Mouse (Mus musculus): Measurements from ENCODE around the gene 4933414I15Rik. TPM values are rescaled to one million over a fixed set of nuclear protein-coding genes. Genes with fewer than 3 reads are reported as not detected.

The 4933414I15Rik gene
- total RNA-seq (2014; rRNA removed; ENCODE audit: low replicate concordance) (not detected in 2 replicates), polyA plus RNA-seq (2015; fragmentation: Nextera tagmentation; extraction: Ambion mirVana) (not detected in 2 replicates)

DNA sequence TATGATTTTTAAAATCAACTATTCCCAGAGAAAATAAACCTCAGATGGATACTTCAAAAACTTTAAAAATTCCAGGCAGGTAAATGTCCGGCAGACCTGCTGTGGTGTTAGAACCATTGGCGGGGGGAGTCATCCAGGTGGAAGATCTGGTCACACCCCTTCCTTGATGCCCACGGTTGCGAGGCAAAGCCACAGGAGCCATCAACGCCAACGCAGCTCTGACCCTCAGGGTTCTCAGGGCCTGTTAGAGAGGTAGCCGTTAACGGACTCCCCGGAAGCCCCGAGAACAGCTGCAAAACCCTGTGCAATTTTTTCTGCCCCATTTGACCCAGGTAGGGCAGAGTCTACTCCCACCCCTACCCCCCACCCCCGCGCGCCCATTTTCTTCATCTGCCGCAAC is at the start of gene 4933414I15Rik:
TSS of gene 4933414I15Rik (minus strand) at position 260 of the 400 bp plus-strand sequence.
- H3K4me1 ChIP-seq (ENCODE audit: control insufficient read depth, insufficient read depth), result no peaks in the 10 kb centered on the region
- no peak within 1 kb of the TSS for H3K9ac ChIP-seq (replicated peaks; ENCODE audit: low read depth, low read length)
- DNase-seq (ENCODE audit: low spot score), result no peak
- no peak within 1 kb of the TSS for H3K4me2 ChIP-seq (ENCODE audit: low read depth, low read length)
- no peak within 1 kb of the TSS for H3K27ac ChIP-seq (ENCODE audit: low read depth)
- H3K36me3 ChIP-seq (replicated peaks; ENCODE audit: control insufficient read depth, insufficient read depth, low read length), result no peaks in the 10 kb centered on the region
- no peak within 1 kb of the TSS for H3K4me3 ChIP-seq (ENCODE audit: low read depth, low read length)
- no peak for ATAC-seq (ENCODE audit: insufficient read depth, low read depth)
- peaks cover 25% of the 10 kb centered on the region for H3K27me3 ChIP-seq (ENCODE audit: control insufficient read depth, insufficient read depth, low read length)
- WGBS, result 73% methylated on average over 14 of the region's 14 CpGs
- TF ChIP-seq EP300 (IDR thresholded peaks at IDR 0.05; ENCODE audit: low read depth) (no peak), CTCF (IDR thresholded peaks at IDR 0.05; ENCODE audit: low read depth) (no peak)
- H3K9me3 ChIP-seq (replicated peaks; ENCODE audit: control insufficient read depth, low read length), result no peaks in the 10 kb centered on the region

DNA sequence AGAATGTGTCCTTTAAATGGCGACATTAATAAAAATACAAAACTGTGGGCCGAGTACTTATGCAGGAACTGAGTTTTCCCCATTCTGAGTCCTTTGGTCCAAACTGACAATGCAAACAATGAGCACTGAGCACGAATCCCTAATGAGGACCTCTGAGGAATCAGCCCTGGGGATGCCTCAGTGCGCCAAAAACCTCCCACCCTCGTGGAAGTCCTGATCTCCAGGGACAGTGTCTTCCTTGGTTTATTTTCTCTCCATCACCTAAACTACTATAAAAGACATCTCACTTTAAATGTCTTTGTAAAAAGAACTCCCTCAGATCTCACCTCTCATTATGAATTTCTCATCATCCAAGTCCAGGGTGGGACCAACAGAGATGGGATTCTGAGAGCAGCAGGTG is 38.1 kb upstream of the 4933414I15Rik start, which contains the start of gene Olfr1377:
TSS of gene Olfr1377 (plus strand) at position 301 of the 400 bp plus-strand sequence.
- no peak within 1 kb of the TSS for H3K4me3 ChIP-seq (ENCODE audit: low read depth, low read length)
- TF ChIP-seq EP300 (IDR thresholded peaks at IDR 0.05; ENCODE audit: low read depth) (no peak), CTCF (IDR thresholded peaks at IDR 0.05; ENCODE audit: low read depth) (no peak)
- WGBS, result 77% methylated on average over 5 of the region's 5 CpGs
- no peak within 1 kb of the TSS for H3K27ac ChIP-seq (ENCODE audit: low read depth)
- ATAC-seq (ENCODE audit: insufficient read depth, low read depth) (no peak), DNase-seq (ENCODE audit: low spot score) (no peak)
- H3K9me3 ChIP-seq (replicated peaks; ENCODE audit: control insufficient read depth, low read length), result no peaks in the 10 kb centered on the region
- peaks cover 16% of the 10 kb centered on the region; the same call in 1 of the 2 replicates for H3K27me3 ChIP-seq (ENCODE audit: control insufficient read depth, insufficient read depth, low read length)
- no peak within 1 kb of the TSS for H3K9ac ChIP-seq (replicated peaks; ENCODE audit: low read depth, low read length)
- no peak within 1 kb of the TSS for H3K4me2 ChIP-seq (ENCODE audit: low read depth, low read length)
- H3K36me3 ChIP-seq (replicated peaks; ENCODE audit: control insufficient read depth, insufficient read depth, low read length), result no peaks in the 10 kb centered on the region
- H3K4me1 ChIP-seq (ENCODE audit: control insufficient read depth, insufficient read depth), result no peaks in the 10 kb centered on the region

DNA sequence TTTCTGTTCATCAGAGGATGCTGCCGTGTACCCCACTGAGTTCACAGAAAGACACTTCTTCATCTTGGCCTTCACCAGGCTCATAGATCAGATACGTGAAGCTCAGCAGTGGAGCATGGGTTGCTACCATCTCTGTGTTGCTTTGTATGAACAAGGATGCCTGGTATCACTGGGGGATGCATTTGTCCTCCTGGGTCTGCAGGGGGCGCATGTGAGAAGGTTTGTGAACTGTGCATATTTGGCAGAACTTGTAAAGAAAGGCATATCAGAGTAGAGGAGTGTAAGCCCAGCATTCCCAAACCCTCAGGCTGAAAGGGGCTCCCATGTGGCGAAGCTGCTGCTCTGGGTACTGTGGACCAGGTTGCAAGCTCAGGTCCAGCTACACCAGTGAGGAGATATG is 33.7 kb upstream of the 4933414I15Rik start:
- DNase-seq (ENCODE audit: low spot score) (no peak), ATAC-seq (ENCODE audit: insufficient read depth, low read depth) (no peak)
- 0 out of 2 replicates have a peak, but pooled peaks cover 14% of the 10 kb centered on the region for H3K27me3 ChIP-seq (ENCODE audit: control insufficient read depth, insufficient read depth, low read length)
- H3K4me2 ChIP-seq (ENCODE audit: low read depth, low read length), result no peak overlapping the region
- H3K27ac ChIP-seq (ENCODE audit: low read depth), result no peak overlapping the region
- no peaks in the 10 kb centered on the region for H3K4me1 ChIP-seq (ENCODE audit: control insufficient read depth, insufficient read depth)
- no peak overlapping the region for H3K4me3 ChIP-seq (ENCODE audit: low read depth, low read length)
- H3K9ac ChIP-seq (replicated peaks; ENCODE audit: low read depth, low read length), result no peak overlapping the region
- WGBS, result 67% methylated on average over 4 of the region's 4 CpGs
- H3K36me3 ChIP-seq (replicated peaks; ENCODE audit: control insufficient read depth, insufficient read depth, low read length), result no peaks in the 10 kb centered on the region
- H3K9me3 ChIP-seq (replicated peaks; ENCODE audit: control insufficient read depth, low read length), result no peaks in the 10 kb centered on the region
- TF ChIP-seq CTCF (IDR thresholded peaks at IDR 0.05; ENCODE audit: low read depth) (peak; percentile 20; the same call in 1 of the 2 replicates), EP300 (IDR thresholded peaks at IDR 0.05; ENCODE audit: low read depth) (no peak)

DNA sequence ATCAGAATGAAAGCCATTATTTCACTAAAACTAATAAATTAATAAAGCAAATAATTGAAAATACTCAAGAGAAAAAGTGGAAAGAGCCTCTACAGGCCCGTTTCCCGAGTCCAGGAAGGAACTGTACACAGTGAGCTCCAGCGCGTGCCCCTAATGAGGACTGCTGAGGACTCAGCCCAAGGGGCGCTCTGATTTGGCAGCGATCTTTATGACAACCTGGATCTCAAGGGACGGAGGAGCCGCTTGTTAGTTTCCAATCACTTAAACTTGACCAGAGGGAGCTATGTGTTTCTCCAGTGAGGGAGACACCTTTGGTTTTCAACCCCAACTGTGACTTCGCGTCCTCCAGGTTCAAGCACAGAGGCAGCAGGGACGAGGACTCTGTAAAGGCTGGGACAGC is 22.7 kb upstream of the 4933414I15Rik start, which contains the start of gene Olfr1378:
TSS of gene Olfr1378 (plus strand) at position 301 of the 400 bp plus-strand sequence.
- 85% methylated on average over 11 of the region's 11 CpGs for WGBS
- no peak within 1 kb of the TSS for H3K27ac ChIP-seq (ENCODE audit: low read depth)
- no peaks in the 10 kb centered on the region for H3K36me3 ChIP-seq (replicated peaks; ENCODE audit: control insufficient read depth, insufficient read depth, low read length)
- no peak within 1 kb of the TSS for H3K4me2 ChIP-seq (ENCODE audit: low read depth, low read length)
- no peak within 1 kb of the TSS for H3K9ac ChIP-seq (replicated peaks; ENCODE audit: low read depth, low read length)
- no peaks in the 10 kb centered on the region for H3K9me3 ChIP-seq (replicated peaks; ENCODE audit: control insufficient read depth, low read length)
- ATAC-seq (ENCODE audit: insufficient read depth, low read depth) (no peak), DNase-seq (ENCODE audit: low spot score) (no peak)
- H3K4me1 ChIP-seq (ENCODE audit: control insufficient read depth, insufficient read depth), result no peaks in the 10 kb centered on the region
- H3K4me3 ChIP-seq (ENCODE audit: low read depth, low read length), result no peak within 1 kb of the TSS
- H3K27me3 ChIP-seq (ENCODE audit: control insufficient read depth, insufficient read depth, low read length), result peaks cover 7% of the 10 kb centered on the region; the same call in 1 of the 2 replicates
- no peak for TF ChIP-seq CTCF (IDR thresholded peaks at IDR 0.05; ENCODE audit: low read depth)
- TF ChIP-seq EP300 (IDR thresholded peaks at IDR 0.05; ENCODE audit: low read depth), result no peak

DNA sequence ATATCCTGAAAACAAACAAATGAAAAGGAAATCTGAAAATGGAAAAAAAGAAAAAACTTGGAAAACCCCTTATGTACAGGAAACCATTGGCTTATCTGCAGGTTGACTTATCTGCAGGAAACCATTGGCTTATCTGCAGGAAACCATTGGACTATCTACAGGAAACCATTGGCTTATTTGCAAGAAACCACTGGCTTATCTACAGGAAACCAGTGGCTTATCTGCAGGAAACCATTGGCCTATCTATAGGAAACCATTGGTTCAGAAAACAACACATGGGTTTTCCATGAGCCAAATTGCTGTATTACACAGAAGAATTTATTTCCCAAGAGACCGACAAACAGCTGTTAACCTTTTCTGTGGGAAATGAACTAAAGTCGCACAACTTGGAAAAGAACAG is 21.3 kb upstream of the 4933414I15Rik start:
- ATAC-seq (ENCODE audit: insufficient read depth, low read depth) (peak; percentile 44), DNase-seq (ENCODE audit: low spot score) (peak; percentile 9)
- peaks cover 2% of the 10 kb centered on the region; the same call in 1 of the 2 replicates for H3K27me3 ChIP-seq (ENCODE audit: control insufficient read depth, insufficient read depth, low read length)
- TF ChIP-seq CTCF (IDR thresholded peaks at IDR 0.05; ENCODE audit: low read depth) (no peak), EP300 (IDR thresholded peaks at IDR 0.05; ENCODE audit: low read depth) (peak; percentile 95)
- no peaks in the 10 kb centered on the region for H3K9me3 ChIP-seq (replicated peaks; ENCODE audit: control insufficient read depth, low read length)
- no peak overlapping the region for H3K9ac ChIP-seq (replicated peaks; ENCODE audit: low read depth, low read length)
- H3K36me3 ChIP-seq (replicated peaks; ENCODE audit: control insufficient read depth, insufficient read depth, low read length), result no peaks in the 10 kb centered on the region
- no peak overlapping the region for H3K27ac ChIP-seq (ENCODE audit: low read depth)
- H3K4me3 ChIP-seq (ENCODE audit: low read depth, low read length), result no peak overlapping the region
- no peaks in the 10 kb centered on the region for H3K4me1 ChIP-seq (ENCODE audit: control insufficient read depth, insufficient read depth)
- 59% methylated on average over 2 of the region's 2 CpGs for WGBS
- no peak overlapping the region for H3K4me2 ChIP-seq (ENCODE audit: low read depth, low read length)

DNA sequence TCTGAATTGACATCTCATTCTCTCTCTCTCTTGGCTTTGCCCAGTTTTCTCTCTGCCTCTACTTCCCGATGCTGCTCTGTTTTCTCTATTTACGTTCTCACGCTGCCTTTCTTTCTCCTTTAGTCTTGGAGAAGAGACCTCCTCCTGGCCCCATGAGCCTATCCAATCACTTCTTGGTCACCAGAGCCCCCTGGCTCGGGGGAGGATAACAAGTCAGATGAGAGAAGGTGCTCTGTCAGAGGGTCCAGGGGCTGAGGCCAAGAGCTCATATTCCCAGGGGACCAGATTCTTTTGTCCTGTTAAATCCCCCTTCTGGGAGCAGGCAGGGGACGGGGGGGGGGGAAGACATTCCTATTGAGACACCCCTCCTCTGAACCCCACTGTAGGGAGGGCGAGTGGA is 10.1 kb upstream of the 4933414I15Rik start, which contains the start of gene Prop1:
TSS of gene Prop1 (minus strand) at position 101 of the 400 bp plus-strand sequence.
- ATAC-seq (ENCODE audit: insufficient read depth, low read depth), result no peak
- H3K36me3 ChIP-seq (replicated peaks; ENCODE audit: control insufficient read depth, insufficient read depth, low read length), result no peaks in the 10 kb centered on the region
- no peak within 1 kb of the TSS for H3K9ac ChIP-seq (replicated peaks; ENCODE audit: low read depth, low read length)
- WGBS, result 57% methylated on average over 6 of the region's 6 CpGs
- no peak for DNase-seq (ENCODE audit: low spot score)
- no peak within 1 kb of the TSS for H3K27ac ChIP-seq (ENCODE audit: low read depth)
- TF ChIP-seq CTCF (IDR thresholded peaks at IDR 0.05; ENCODE audit: low read depth), result no peak
- no peak for TF ChIP-seq EP300 (IDR thresholded peaks at IDR 0.05; ENCODE audit: low read depth)
- no peaks in the 10 kb centered on the region for H3K4me1 ChIP-seq (ENCODE audit: control insufficient read depth, insufficient read depth)
- H3K4me3 ChIP-seq (ENCODE audit: low read depth, low read length), result no peak within 1 kb of the TSS
- H3K4me2 ChIP-seq (ENCODE audit: low read depth, low read length), result no peak within 1 kb of the TSS
- H3K9me3 ChIP-seq (replicated peaks; ENCODE audit: control insufficient read depth, low read length), result no peaks in the 10 kb centered on the region
- peaks cover 22% of the 10 kb centered on the region for H3K27me3 ChIP-seq (ENCODE audit: control insufficient read depth, insufficient read depth, low read length)
